Mouse (Mus musculus) retina, postnatal 1 day (tissue): ENCODE measurements around the gene Fam198a.
"Not testable (repeated sequence)": the region's sequence is repeated elsewhere in the genome, so short reads cannot be mapped to it uniquely, and the experiment has no call there.

Experiments
- DNase-seq: peaks from one replicate; pipeline ENCODE4 v3.0.0-alpha.2; 2012

The Fam198a gene

DNA sequence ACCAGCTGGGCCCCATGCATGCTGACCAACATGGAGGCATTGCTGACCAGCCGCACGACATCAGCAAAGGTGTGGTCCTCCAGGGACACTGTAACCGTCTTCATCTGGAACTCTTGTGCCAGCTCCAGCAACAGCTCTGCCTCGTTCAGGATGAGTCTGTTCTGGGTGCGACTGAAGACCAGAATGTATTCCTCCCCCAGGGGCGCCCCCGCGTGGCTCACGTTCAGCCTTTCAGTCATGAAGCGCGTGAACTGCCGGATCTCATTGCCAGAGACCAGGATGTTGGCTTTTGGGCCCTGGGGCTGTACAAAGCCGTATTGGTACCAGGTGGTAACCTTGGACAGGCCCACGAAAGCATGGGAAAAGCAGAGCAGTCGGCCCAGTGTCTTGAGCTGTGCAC is 31.9 kb downstream of the Fam198a start:
- no peak for DNase-seq

DNA sequence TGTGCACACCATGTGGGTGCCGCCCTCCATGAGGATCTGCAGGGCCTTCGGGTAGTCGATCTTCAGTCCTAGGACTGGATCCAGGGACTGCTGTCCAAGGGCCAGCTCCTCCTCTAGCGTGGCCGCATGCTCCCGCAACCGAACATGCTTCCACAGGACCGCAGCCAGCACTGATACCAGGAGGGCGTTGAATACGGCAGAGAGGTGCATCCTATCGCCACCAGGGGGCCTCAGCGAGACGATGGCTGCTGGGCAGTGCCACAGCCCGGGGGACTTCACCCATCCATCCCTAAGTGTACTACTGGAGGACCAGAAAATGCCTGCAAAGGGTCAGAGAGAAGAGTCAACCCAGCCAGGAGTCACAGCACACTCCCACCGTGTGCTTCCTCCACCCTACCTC is 32.7 kb downstream of the Fam198a start:
- DNase-seq = peak; percentile 72

DNA sequence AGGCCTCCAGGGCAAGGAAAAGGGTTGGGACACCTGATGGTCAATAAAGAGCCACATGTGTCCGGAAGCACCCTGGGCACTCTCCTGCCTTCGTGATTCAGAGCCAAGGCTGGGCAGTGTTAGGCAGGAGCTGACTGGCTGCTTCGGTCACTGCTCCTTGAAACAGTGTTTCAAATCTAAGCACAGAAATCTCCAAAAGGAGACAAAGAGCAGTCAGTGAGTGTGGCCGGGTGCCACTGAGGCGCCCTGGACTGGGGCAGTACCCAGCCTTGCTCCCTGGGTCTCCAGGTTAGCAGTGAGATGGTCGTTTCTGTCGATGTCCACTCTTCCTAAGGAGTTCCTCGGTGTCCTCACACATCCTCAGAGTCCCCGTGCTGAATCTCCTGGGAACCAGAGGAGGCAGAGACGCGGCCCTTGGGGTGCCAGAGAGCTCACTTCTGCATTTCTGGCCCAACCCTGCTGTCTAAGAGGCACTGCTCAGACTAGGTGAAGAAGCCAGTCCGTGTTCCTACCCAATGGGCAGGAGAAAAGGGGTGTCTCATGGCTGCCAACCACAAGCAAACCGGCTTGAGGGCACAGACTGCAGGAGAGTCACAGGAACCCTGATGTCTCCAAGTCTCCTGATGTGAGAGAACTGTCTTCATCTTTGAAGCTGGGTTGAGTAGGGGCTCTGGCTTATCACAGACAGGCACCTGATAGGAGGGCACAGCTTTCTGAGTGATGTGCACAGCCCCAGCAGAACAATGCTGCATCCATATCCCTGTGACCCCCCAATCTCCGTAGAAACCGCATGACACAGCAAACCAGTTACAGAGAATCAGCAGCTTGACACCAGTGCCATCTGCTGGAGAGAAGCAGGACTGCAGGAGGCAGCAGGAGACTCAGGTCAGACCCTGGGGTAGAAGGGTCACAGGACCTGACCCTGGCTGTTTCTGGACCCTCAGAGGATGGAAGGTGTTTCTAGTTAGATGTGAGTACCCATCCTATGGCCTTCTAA is 34.0 kb downstream of the Fam198a start:
- DNase-seq = peak; percentile 83

DNA sequence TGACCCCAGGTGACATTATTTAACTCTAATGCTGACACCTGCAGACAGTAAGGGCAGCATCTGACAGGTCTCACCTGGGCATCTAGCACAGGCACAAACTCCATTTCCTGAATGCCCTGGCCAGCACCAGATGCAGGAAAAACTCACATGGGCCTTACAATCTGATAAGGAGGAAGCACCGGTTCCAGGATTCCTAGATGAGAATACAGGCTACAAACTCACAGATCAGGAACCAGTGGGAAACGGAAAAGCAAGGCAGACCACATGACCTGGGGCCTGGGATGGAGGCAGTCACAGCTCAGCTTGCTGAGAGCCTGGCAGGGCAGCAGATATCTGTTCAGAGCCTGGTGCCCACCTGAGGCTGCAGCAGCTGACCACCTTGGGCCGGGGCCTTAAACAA is 38.1 kb downstream of the Fam198a start:
- no peak for DNase-seq

DNA sequence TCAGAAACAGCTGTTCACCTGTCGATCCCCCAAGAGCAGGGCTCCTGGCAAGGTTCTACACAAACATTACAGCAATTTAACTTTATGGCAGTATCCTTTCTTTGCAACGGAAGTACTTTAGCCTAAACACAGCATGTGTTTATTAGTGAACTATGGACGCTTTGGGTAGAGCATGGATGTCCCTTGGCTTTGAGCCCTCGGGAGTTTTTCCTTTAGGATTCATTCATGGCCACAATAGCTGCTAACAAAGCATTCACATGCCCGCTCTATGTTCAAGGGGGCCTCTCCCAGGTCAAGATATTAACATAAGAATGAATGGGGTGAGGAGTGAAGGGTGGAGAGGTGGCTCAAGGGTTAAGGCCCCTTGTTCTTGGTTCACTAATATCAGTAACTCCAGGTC is 38.7 kb downstream of the Fam198a start:
- no peak for DNase-seq

DNA sequence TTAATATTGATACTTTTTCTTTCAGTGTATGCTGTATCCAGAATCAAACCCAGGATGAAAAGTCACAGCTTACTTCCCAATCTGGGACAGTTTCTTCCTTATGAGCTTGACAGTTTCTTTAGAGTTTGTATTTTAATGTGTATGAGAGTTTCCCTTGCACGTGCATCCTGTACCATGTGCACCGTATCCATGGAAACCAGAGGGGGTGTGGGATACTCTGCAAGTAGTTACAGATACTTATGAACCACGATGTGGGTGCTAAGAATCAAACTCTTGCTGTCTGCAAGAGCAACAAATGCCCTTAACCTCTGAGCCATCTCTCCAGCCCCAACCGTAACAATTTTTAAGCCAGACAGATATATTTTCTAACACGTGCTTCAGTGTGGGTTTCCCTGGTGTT is 40.3 kb downstream of the Fam198a start:
- DNase-seq = no peak

GRCm38 (mm10) chr9:121993047-121993446 is 42.3 kb downstream of the Fam198a start:
- no peak for DNase-seq

DNA sequence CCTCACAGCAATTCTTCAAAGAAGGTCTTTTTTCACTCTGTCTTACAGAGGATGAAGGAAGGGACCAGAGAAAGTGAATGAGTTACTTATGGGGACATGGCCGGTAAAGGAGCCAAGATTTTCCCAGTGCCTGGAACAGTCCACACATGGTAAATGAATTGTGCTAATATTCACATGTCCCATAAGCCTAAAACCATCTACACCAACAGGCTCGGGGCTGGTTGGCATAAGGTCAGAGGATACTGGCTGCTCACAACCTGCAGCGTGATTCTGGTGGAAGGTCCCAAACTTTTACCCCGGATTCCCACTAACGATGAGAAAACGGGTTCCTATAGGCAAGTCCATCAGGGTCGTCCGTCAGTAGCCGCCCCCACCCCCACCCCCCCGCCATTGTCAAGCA is 44.3 kb downstream of the Fam198a start:
- DNase-seq = no peak

DNA sequence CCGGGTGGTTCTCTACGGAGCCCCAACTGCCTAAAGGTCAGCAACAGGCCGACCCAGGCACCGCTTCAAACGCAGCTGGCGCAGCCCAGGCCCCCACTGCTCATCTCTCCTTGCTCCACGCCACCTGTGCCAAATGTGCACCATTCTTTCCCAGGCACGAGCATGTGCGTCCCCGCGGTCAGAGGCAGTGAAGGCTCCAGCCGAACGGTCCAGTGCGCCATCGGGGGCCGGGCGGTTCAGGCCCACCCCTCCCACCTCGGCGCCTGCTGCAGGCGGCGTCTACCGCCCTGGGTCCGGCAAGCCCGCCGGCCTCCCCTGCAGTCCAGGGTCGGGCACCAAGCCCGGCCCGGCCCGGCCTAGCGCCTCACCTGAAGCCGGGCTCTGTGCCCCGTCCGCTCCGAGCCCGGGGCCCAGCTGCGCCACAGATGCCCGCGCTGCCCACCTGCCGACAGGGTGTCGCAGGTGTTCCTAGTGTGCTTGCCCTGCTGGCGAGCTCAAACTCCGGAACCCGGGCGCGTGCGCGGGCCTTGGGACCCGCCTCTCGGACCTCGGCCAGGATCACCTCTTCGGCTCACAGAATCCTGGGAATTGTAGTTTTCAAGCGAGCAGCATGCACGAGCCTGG is 44.8 kb downstream of the Fam198a start:
- DNase-seq = peak; percentile 89

GRCm38 (mm10) chr9:121997010-121997409 is 46.2 kb downstream of the Fam198a start, which contains the start of gene Pomgnt2:
Gene Pomgnt2 (minus strand): TSS chr9:121997110.
- DNase-seq = no peak

DNA sequence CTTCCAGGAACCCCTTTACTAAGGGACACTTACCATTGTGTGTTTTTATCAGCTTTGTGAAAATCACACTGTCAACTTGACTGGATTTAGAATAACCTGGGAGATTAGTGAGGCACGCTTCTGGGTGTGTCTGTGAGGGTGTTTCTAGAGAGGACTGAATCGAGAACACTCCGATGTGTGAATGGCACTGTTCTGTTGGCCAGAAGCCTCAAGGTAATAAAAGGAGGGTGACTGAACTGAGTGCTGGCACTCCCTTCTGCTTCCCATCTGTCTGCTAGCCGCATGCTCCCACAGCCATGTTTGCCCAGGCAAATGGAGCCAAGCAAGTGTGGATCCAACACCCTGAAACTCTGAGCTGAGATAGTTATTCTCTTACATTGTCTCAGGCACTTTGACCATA is 47.2 kb downstream of the Fam198a start:
- DNase-seq = no peak

DNA sequence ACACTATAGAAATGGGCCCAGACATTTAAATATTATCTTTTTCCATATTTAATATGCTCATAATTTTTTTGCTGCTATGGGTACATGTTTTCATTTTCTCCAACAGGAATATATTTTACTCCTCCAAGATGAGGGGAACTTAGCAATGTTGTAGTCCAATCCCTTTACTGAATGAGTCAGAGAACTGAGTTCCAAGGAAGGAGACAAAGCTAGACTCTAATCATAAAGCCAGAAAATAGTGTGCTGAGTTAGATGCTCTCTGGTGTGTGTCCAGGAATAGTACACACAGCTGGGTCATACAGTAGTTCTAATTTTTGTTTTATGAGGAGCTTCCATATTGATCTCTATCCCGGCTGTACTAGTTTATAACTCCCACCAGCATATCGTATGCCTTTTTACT is 55.4 kb downstream of the Fam198a start:
- DNase-seq = no peak

GRCm38 (mm10) chr9:122006609-122007008 is 55.8 kb downstream of the Fam198a start:
- DNase-seq = peak; percentile 37

GRCm38 (mm10) chr9:122008876-122009275 is 58.1 kb downstream of the Fam198a start:
- DNase-seq = no peak

- DNase-seq = no peak
Measured at GRCm38 (mm10) chr9:122010751-122011150, 60.0 kb downstream of the Fam198a start.

DNA sequence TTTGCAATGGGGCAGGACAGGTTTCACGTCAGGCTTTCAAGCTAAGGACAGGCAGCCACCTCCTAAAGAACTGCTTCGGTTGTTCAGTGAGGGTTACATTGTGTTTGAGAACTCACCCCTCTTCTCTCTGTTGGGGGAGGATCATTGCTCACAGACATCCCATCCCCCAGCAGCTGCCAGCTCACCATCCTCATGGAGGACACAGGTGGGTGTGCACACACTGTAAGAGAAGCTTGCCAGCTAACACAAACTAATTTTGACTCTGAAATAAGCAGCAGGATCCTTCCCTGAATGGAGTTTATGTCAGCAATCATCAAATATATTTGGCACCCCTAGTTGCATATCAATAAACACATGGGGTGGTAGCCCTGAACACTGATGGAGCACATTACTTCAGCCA is 62.0 kb downstream of the Fam198a start:
- no peak for DNase-seq

GRCm38 (mm10) chr9:122013629-122014028 is 62.8 kb downstream of the Fam198a start:
- no peak for DNase-seq

GRCm38 (mm10) chr9:122014241-122014667 is 63.5 kb downstream of the Fam198a start:
- peak; percentile 84 for DNase-seq

- no peak for DNase-seq
Measured at GRCm38 (mm10) chr9:122018079-122018478, 67.3 kb downstream of the Fam198a start.

DNA sequence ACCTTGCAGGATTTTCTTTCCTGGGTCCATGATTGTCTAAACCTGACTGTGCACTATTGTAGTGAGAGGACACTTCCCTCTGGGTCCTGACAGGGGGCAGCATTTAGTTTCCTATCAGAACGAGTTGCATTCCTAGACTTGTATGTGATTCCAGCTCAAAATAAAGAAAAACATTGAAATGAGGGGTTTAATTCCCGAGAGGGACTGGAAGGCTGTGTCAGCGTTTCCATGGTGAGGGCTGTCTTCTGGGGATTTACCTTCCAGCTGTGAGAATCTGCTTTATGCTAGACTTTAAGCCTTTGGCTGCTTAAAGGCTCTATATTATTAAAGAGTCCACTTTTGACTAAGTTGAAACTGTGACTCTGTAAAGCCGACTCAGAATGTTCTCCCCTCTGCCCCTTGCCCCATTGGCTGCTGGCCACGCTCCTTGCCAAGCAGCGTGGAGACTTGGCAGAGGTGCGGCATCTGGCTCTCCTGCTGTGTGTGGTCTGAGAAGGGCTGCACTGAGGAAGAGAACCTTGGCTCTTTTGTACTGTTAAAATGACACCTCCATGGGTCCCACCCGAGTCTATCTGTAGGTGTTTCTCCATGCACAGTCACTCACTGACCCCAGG is 68.1 kb downstream of the Fam198a start:
- DNase-seq = peak; percentile 79

- no peak for DNase-seq
Measured at GRCm38 (mm10) chr9:122020321-122020720, 69.5 kb downstream of the Fam198a start.

- DNase-seq = not testable (repeated sequence)
Measured at GRCm38 (mm10) chr9:122021171-122021570, 70.4 kb downstream of the Fam198a start.

DNA sequence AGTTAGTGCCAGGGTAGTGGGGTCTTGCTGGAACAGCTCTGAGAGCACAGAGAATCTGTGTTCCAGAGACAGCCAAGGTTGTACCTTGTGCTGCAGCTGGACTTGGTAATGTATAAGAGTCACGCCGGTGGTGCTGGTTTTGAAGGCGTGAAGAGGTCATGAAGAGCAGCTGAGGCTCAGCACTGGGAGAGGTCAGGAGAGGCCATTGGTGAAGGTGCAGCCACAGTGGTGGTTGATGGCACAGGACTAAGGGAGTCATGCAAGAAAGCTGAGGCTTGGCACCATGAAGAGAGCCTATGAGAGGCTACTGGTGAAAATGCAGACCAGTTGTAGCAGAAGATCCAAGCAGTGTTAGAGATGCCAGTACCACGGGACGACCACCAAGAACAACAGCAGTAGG is 70.8 kb downstream of the Fam198a start:
- DNase-seq = no peak

GRCm38 (mm10) chr9:122022776-122023175 is 72.0 kb downstream of the Fam198a start:
- no peak for DNase-seq
